Mouse (Mus musculus): ENCODE measurements at regions not wholly inside any gene's neighbourhood (a gene's known extent, or its start where the extent isn't known, plus 50 kb on each side); places are given as distances from the start of the nearest gene placed in this dataset.

DNA sequence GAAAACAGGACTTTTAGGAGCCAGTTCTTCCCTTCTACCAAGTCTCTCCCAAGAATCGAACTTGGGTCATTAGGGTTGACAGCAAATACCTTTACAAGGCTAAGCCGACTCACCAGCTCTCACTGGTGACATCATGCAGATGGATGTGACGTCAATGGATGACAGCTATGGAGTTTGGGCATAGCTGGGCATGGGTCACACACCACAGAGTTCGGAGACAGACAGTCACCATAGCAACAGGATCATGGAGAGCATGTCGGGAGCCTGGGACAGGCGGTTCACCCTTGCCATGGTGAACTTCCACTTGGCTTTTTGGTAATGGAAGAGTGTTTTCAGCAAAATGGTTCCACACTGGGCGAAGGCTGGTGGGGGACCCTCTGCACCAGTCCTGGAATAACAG is 168.1 kb downstream of the Gadd45g start:
- DNase-seq (ENCODE audit: low read depth, low spot score), result peak; percentile 28

DNA sequence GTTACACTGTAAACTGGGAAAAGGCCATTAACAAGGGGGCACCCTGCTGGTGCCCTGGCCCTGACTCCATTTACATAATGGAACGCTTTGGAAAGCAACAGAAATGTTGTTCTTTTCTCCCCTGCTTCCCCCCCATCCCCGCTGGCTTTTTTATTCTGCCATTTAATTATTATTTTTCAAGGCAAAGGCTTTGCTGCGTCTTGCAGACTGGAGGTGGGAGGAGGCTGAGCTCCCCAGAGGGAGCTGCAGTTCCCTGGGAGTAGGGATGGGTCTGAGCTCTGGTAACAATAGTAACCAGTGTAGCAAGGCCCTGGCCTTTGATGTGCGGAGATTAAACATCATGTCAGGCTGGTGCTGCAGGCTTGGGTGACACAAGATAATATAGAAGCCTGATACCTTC is 168.6 kb downstream of the Gadd45g start:
- peak; percentile 22 for DNase-seq (ENCODE audit: low read depth, low spot score)

DNA sequence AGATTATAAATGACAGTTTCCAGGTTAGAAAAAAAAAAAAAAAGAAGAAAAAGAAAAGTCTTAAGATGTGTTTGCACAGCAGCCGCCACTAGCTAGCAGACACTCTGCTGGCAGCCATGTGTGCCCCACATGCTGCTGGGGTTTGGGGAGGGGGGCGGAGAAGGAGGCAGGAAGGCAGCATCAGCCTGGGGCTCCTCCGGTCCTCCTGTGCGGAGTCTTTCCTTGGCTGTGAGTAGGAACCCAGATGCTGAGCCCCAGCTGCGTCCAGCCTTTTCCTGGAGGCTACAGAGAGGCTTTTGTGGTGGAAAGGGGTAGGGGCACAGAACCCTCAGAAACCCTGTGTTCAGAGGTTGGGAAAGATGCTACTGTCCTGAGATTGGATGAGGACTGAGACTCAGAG is 169.0 kb downstream of the Gadd45g start:
- DNase-seq (ENCODE audit: low read depth, low spot score), result no peak

DNA sequence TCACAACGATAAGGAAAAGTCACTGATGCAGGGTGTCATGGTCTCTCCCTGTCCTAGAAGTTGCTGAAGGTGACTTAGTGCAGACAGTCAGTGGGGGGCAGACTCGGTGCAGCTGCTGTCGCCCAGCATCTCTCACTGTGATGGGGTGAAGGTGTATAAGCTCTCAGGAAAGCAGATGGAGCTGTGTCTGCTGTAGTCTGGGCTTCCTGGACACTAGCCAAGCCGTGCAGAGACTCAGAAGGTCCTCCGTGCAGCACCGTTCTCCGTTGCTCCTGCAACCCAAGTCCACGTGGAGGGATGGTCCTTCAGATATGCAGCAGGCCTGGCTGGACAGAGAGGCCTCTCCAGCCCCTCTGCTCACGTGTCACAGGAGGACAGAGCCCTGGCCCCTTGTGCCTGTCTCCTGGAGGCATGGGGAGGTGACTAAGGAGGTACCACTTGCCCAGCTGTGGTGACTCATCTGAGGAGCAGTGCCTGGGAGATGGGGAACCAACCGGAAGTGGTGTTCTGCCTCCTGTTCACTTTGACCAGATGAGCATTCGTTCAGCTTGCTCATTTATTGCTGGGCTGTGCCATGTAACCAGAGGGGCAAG is 171.2 kb downstream of the Gadd45g start:
- DNase-seq (ENCODE audit: low read depth, low spot score), result no peak

DNA sequence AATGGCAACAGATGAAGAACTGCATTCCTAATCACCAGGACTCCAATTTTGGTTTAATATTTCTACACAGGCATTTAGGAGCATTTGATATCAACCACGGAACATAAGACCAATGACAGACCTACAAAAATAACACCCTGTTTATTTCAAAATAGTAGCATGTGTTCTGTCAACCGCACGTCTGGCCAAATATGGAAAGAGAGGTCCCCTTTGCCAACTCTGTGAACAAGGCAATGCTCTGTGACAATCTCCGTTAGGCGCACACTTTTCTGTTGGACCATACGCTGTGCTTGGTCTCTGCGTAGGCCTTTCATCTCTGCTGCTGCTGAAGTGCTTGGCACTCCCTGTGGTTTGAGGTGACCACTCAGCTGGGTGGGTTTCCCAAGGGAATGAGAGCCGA is 173.2 kb downstream of the Gadd45g start:
- DNase-seq (ENCODE audit: low read depth, low spot score), result no peak

DNA sequence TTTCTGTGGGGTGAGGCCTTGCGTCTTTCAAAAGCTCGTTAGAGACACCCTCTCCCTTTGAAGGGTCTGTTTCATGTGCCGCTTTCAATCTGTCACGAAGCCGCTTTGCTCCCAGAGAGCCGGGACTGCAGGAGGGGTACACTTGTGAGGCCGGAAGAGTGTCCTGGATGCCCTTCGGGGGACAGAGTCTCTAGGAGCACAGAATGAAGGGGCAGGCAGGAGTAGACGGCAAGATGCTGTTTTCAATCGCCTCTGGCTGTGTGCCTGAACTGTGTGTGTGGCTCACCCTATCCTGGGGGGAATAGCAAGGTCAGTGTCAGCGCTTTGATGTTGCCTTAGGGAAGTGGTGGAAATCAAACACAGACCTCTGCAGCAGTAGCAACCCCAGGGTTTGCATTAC is 174.7 kb downstream of the Gadd45g start:
- DNase-seq (ENCODE audit: low read depth, low spot score), result no peak

DNA sequence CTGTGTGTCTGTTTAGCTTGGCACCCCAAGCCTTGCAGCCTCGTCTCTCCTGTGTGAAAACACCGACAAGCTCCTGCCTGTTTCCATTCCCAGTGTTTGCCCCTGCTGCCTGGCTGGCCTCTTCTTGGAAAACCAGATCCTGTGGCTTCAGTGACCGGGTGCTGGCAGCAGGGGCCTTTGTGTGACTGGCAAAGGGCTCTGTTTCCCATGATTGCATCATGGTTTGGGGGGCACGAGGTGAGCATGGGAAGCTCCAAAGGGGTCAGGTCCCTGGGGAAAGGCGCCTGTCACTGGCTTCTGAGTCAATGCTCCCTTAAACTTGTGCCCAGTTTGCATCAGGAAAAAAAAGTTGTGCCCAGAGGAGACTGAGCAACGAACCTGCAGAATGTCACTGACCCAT is 175.3 kb downstream of the Gadd45g start:
- DNase-seq (ENCODE audit: low read depth, low spot score), result no peak

DNA sequence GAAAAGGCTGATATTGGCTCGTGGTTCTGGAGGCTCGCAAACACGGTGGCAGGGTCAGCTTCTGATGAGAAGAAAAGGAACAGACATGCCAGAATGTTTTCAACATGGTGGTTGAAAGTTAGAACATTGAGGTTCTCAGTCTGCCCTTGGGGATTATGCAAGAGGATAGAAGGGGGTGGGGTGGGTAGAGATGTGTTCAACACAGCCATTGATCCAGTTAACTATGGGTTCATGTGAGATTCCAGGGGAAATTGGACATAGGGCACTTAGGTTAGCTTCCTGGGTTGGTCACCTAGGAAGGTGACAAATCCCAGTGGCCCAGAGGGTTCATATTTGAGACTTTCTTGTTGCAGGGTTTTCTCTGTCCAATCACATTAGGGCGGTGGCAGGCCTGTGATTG is 176.1 kb downstream of the Gadd45g start:
- DNase-seq (ENCODE audit: low read depth, low spot score), result no peak

DNA sequence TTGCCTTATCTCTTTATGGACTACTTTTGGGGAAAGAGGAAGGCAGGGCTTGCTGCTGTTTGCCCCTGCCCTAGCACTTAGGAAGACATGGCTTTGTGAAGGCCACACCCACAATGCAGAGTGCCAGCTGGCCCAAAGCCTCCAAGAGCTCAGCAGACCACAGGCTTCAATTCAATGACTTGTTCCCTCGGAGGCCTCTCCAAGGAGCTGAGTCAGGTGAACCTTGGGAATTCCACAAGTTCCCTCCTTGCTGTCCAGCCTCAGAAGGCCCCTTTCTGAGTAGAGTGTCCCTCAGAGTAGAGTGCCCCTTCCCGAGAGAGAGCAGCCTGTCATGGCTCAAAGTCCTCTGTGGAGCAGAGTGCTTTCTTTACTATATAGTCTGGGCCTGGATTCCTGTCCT is 177.9 kb downstream of the Gadd45g start:
- DNase-seq (ENCODE audit: low read depth, low spot score), result no peak

DNA sequence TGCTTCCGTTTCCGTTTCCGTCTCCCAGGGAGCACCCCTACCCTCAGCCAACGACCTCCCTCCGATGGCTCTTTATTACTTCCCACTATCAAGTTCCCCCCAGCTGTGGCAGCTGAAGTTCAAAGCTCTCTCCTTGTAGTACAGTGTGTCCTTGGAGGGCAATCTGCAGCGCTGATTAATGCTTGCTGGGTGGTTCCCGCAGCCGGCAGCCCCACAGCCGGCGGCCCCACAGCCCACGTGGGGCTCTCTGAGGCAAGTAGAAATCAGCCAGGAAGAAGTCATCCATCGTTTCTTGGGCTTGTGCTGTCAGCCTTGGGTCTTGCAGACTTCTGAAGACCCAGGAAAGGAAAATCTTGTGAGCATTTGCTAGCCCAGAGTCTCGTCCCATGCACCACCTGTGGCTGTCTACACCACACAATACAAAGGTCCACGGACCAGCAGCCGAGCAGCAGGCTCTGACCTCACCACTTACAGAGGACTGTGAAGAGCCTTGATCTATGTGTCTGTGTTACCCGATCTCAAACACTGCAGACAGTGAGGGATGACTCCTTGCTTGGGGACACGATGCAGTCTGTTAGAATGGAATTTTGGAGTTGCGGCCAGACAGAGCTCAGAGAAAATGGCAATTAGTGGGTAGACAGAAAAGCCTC is 178.5 kb downstream of the Gadd45g start:
- no peak for DNase-seq (ENCODE audit: low read depth, low spot score)

DNA sequence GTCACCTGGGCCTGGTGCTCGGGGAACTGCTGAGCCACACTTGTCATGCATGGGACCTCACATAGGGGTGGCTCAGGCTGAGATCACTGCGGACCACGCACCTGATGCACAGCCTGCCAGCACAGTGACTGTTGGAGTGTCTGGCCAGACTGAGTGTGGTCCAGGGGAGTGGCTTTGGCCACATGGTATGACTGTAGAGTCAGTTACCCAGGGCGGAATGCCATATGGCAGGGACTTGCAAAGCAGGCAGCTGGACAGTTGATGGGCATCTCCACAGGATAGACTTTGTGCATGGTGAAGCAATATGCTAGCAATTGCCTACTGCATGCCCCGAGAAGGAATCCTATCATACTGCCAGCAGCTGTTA is 179.0 kb downstream of the Gadd45g start:
- DNase-seq (ENCODE audit: low read depth, low spot score), result no peak

DNA sequence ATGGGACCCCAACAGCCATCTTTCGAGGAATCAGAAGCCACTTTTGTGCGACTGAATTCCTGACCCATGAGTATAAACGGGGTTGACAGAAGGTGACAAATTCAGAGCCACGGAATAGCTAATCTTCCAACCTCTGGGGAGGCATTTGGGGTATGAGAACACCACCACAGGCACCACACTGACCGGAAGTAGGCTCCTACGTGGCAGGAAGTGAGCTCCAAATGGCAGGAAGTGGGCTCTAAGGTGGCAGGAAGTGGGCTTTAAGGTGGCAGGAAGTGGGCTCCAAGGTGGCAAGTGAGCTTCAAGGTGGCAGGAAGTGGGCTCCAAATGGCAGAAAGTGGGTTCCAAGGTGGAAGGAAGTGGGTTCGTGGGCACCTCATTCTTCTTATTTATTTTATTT is 179.8 kb downstream of the Gadd45g start:
- no peak for DNase-seq (ENCODE audit: low read depth, low spot score)

DNA sequence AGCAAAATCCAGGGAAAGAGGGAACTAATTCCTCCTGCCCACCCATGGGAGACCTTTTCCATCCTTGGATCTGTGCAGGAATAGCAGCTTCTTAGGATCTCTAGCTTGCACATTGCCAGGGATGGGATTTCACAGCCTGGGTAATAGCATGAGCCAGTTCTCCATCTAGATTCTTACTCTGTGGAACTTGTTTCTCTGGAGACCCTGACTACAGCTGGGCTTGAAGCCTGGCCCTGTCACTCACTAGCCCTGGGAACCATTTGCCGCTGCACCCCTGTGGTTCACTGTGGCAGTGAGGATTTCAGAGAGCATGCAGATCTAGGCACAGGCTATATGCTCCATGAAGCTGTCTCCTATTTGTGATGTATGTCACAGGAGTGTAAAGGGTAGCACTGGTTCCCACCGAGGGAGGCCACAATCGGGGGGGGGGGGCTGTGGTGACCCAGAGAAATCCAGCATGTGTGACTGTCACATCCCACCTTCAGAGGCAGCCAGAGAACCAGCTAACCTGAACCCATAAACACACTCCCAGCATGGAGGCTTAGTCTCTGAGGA is 183.5 kb downstream of the Gadd45g start:
- no peak for DNase-seq (ENCODE audit: low read depth, low spot score)

DNA sequence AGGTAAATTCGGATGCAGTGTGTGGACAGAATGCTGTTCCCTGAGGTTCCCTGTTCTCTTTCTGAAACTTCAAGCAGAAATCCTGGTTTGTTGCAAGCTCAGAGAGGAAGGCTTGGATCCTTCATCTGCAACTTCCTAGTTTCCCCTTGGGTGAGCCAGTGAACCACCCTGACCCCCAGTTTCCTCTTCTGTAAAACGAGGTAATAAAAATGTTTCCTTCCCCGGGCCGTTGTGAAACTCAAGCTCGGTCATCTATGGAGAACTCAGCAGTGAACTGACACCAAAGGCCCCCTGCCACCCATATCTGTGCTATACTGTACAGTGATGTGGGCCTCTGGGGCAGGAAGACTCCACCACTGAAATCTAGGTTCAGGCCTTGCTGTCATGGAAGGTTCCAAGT is 185.0 kb downstream of the Gadd45g start:
- DNase-seq (ENCODE audit: low read depth, low spot score), result no peak

DNA sequence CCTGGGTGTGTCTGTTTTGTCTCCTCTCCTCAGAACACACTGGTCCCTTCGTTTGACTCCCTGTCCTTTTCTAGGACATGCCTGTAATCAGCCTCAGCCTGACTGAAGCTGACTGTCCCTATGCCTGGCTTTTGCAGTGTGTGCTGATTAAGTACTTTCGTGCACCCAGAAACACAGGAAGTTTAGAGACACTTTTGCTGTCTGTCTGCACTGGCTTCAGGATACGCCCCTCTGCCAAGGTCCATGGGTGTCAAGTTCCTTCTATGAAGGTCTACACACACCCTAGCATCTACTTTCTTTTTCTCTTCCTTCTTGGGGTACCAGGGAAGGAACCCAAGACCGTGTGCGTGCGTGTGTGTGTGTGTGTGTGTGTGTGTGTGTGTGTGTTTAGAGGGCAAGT is 189.3 kb downstream of the Gadd45g start:
- no peak for DNase-seq (ENCODE audit: low read depth, low spot score)

DNA sequence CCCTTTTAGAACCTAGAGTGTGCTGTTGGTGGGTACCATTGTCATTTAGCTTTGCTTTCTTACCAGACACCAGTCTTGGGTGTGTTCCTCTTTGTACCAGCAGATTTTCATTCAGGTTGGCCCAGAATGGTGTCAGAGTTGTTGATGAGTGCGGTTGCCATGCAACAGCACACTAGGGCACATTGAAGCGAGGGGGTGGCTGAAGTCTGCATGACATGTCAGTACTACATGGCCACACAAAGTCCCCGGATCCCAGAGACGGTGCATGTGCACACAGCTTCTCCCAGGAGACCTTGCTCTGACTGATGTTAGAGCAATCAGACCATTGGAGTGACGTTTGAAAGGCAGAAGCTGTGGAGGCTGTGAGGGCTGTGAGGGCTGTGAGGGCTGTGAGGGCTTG is 189.9 kb downstream of the Gadd45g start:
- DNase-seq (ENCODE audit: low read depth, low spot score), result no peak

DNA sequence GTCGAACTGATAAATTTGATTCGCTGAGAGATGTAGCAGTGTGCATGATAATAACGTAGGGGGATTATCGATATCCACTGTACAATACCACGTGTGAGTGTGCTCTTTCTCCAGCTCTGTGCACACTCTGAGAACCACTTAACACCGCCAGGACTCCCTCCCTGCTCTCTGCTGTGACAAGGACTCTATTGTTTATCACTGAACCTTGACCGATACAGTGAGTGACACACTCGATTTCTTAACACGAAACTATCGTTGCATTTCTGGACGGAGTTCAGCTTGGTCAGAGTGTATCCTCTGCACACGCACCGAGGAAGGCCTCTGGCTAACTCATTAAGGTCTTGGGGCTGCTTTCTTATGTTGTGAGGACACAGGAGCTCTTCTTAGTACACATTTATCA is 190.7 kb downstream of the Gadd45g start:
- no peak for DNase-seq (ENCODE audit: low read depth, low spot score)

DNA sequence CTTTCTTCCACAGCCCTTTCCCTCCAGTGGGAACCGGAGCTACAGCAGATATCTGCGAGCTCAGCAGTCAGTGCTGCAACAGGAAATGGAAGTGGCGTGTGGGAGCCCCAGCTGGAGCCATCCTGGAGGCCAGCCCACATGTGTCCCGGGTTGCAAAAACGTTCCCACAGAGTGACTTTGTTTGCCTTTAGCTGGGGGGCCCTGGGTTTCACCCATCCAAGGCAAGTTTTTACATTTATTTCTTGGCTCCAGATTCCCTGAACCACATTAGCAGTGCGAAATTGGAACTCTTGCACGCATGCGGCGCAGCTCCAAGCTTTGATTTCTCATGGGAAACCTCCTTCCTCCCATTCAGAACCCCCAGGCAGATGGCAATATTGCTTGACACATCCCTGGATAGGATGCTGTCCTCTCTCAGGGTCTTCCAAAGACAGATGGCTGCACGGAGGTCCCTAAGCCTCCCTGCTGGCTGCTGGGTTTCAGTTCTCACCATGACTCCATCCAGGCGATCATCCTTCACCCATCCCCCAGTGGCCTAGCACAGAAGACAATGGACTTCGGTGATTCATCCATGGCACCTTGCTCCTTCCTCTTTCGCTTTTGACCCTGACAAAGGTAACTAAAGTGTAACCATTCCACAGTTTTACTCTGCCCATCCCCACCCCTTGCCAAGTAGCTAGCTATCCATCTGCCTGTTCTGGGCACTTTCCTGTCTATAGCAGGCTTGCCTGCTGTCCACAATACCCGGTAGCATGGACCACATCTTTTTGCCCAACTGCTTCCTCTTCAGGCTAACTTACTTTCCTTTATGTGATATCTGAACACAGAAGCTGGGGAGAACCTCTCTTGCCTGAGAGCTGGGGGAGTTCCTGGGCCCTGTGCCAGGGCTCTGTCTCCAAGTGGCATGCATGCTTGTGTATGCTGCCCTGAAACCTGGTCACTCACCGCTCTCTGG is 195.3 kb downstream of the Gadd45g start:
- DNase-seq (ENCODE audit: low read depth, low spot score), result no peak

DNA sequence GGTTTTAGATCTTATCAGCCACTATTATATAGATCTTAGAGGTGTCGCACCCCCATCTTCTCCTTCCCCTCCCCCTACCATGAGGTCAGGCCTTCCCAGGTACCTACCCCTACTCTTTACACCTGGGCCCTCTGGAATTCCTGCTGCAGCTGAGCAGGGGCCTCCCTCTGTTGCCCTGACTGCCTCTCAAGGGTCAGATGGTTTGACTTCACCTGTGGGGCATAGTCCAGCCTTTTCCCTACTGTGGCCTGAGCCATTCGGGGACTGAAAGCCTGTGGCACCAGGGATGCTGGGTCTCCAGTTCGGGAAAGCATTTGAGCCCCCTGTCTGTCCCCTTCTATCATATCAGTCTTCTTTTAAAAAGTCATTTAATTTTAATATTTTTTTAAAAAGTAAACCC is 196.4 kb downstream of the Gadd45g start:
- DNase-seq (ENCODE audit: low read depth, low spot score), result no peak

DNA sequence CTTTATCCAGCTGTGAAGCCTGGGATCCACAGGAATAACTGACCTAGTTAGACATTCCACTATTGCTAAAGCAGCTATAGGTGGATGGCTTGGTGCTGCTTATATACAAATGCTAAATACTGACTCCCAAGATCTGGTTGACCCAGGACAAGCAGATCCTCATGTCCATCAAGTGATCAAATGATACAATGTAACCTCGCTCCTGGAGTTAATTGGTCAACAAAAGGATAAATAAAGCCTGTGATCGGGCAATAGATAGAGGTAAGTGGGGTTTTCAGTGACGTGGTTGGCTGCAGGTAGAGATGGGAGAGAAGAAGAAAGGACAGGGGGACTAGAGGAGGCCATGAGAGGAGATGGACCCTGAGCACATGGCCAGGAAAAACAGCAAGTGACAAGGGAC is 197.4 kb downstream of the Gadd45g start:
- peak; percentile 31 for DNase-seq (ENCODE audit: low read depth, low spot score)

DNA sequence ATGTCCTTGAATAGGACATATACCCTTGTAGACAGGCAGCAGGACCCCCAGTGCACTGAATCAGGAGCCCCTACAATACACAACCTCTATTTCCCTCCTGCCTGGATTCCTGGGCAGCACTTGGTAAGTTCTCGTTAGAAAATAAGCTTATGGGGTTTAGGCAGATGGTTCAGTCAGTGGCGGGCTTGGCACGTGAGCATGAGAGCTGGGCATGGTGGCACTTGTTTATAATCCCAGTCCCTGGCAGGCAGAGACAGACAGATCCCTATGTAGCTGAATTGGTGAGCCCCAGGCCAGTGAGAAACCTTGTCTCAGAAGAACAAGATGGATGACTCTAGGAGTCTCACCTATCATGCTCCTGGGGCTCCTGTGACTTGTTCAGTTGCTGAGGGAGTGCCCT is 198.9 kb downstream of the Gadd45g start:
- no peak for DNase-seq (ENCODE audit: low read depth, low spot score)

DNA sequence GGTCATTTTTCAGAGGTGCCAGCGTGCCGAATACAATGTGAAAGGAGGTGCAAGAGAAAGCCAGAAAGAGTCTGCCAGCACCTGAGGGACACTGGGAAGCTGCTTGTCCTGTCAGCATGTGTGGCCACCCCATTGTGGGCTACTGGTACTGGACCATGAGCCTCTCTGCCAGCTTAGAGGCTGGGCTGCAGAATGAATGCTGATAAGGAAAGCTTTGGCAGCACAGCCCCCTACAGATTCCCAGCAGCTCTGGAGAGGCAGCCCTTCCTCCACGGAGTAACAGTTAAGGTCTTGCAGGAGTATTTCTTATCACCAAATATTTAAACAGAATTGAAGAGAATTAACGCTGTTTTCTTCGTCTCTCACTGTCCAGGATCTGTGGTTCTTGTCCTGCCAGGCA is 199.5 kb downstream of the Gadd45g start:
- no peak for DNase-seq (ENCODE audit: low read depth, low spot score)

DNA sequence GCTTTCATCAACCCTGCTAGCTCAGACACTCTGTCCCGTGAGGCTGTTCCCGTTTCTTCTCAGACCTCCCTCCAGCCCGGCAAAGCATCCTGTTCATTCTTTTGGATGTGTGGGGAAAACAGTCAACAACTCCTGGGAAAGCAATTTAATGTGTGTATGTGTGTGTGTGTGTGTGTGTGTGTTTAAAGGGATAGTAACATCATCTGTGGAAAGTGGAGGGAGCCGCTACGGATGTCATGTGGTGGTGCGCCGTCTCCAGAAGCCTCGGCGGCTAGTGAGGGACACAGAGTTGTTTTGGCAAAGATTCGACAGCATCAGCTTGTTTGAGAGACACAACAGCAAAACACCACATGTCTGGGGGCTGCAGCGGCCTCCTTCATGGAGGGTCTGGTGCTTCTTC is 200.2 kb downstream of the Gadd45g start:
- DNase-seq (ENCODE audit: low read depth, low spot score), result no peak

All from R1 (cell line).